Mouse (Mus musculus) testis, adult 2 months (tissue): Measurements from ENCODE around the gene Otop2.

ENCODE experiments used
- CTCF ChIP-seq: fragments of 200-500 bp; IDR thresholded peaks from 2 replicates; pipeline ENCODE4 v1.5.1; 2012; ENCODE audit warnings: low read depth, mild to moderate bottlenecking, inconsistent platforms, low read length, moderate library complexity; ENCODE audit not compliant: control insufficient read depth, insufficient read depth, insufficient replicate concordance
- POLR2A ChIP-seq: fragments of 200-500 bp; IDR thresholded peaks from 2 replicates; pipeline ENCODE4 v1.6.1; 2012; ENCODE audit warnings: low read depth, mild to moderate bottlenecking, inconsistent platforms, low read length, moderate library complexity; ENCODE audit not compliant: control insufficient read depth

DNA sequence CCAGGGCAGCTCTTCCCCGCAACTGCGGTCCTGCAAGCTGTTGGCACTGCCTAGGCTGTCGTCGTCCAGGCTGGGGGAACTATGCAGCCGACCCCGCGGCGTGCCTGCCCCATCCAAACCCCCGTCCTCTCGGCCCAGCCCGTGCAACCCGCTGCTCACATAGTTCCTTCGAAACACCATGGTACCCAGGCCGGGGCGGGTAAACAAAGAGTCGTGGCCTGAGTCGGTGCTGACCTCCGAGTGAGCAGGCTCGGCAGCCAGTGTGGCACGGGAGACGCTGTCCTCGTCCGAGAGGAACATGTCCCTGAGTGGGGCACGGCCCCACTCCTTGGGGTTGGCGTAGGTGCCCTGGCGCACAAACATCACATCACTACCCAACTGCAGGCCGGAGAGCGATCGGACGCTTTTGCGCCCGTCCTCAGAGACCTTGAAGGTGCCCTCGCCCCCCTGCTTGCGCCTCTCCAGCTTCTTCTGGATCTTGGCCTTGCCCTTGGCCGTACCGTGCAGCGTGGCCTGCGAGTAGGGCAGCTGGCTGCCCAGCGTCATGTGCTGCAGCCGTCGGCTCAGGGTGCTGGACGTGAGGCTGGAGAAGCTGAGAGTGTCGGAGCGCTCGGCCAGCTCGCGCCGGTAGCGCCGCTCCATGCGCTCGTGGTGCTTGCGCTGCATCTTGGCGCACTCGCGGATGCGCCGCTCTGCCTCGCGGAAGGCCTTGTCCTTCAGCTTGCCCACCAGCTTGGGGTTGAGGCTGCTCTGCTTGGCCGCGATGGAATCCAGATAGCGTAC lies 11.5 kb downstream of the Otop2 start:
- no peak for TF ChIP-seq POLR2A
- TF ChIP-seq CTCF, result no peak
